Mouse (Mus musculus): Measurements from ENCODE around the gene Edn1.

The Edn1 gene

DNA sequence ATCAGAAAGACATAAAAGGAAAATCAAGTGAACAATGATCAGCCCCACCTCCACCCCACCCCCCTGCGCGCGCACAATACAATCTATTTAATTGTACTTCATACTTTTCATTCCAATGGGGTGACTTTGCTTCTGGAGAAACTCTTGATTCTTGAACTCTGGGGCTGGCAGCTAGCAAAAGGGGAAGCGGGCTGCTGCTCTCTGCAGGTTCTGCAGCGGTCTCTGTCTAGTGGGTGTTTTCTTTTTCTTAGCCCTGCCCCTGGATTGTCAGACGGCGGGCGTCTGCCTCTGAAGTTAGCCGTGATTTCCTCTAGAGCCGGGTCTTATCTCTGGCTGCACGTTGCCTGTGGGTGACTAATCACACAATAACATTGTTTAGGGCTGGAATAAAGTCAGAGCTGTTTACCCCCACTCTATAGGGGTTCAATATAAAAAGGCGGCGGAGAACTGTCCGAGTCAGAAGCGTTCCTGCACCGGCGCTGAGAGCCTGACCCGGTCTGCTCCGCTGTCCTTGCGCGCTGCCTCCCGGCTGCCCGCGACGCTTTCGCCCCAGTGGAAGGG lies at the start of gene Edn1:
TSS of gene Edn1 (plus strand) at position 316 of the 561 bp plus-strand sequence.
- peak; percentile 42 for DNase-seq (ENCODE audit: low spot score)

- DNase-seq (ENCODE audit: low spot score), result no peak
Measured at GRCm38 (mm10) chr13:42253821-42254220, 47.5 kb upstream of the Edn1 start.

- no peak for DNase-seq (ENCODE audit: low spot score)
Measured at GRCm38 (mm10) chr13:42255105-42255504, 46.2 kb upstream of the Edn1 start.

DNA sequence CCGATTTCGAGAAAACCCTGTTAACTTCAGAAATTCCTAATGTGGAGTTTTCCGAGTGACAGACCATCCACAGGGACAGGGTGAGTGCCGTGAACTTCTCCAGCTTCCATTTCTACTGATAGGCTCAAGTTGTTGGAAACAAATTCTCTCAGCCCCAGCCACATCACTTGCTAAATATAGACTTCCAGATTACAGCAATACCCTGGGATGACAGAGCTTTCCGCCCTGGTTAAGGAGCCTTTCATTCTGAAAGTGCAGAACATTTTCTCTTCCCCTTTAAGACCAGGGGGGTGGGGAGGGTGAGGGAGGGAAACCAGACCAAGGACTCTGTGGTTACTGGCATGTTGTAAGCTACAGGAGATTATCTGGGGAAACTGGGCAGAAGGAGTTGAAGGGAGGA lies 42.9 kb upstream of the Edn1 start:
- peak; percentile 23 for DNase-seq (ENCODE audit: low spot score)

DNA sequence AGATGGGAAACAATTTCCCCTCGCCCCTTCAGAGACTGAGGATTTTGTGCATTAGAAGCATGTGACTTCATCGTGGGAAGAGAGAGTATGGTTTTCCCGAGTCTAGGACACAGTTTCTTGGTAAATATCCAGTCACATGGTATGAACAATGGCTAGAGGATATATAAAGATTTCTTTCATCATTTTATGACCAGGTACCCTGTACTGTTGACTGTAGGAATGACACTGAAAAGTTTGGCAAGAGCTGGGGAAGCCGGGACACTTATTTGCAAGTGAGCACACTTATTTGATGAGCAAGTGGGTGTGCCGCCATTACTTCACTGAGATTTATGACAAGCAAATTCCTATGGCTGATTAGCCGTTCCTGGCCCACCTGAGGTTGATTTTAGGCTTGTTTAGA lies 40.6 kb upstream of the Edn1 start:
- no peak for DNase-seq (ENCODE audit: low spot score)

GRCm38 (mm10) chr13:42270051-42270450 lies 31.2 kb upstream of the Edn1 start:
- no peak for DNase-seq (ENCODE audit: low spot score)

GRCm38 (mm10) chr13:42276774-42277454 lies 24.4 kb upstream of the Edn1 start:
- DNase-seq (ENCODE audit: low spot score), result no peak

GRCm38 (mm10) chr13:42277751-42278150 lies 23.5 kb upstream of the Edn1 start:
- DNase-seq (ENCODE audit: low spot score), result no peak

- DNase-seq (ENCODE audit: low spot score), result no peak
Measured at GRCm38 (mm10) chr13:42285896-42286295, 15.4 kb upstream of the Edn1 start.

DNA sequence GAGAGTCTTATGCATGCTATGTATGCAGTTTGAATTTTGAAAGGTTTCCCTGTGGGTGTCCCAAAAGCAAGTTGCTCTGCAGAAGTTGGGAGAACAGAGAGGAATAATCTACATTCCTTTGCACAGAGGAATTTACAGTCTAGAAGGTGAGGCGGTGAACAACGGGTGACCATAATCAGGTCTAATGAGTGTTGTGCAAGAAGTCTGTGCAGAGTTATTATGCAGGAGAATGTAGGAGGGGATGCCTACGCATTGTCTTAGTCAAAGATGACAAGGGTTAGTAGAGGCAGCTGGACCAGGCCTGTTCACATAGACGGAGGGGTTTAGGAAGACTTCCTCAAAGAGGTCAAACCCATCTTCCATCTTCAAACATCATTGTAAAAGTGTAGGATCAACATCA lies 14.5 kb upstream of the Edn1 start:
- no peak for DNase-seq (ENCODE audit: low spot score)

- no peak for DNase-seq (ENCODE audit: low spot score)
Measured at GRCm38 (mm10) chr13:42292593-42292992, 8.7 kb upstream of the Edn1 start.

GRCm38 (mm10) chr13:42298302-42298701 lies 3.0 kb upstream of the Edn1 start:
- no peak for DNase-seq (ENCODE audit: low spot score)

DNA sequence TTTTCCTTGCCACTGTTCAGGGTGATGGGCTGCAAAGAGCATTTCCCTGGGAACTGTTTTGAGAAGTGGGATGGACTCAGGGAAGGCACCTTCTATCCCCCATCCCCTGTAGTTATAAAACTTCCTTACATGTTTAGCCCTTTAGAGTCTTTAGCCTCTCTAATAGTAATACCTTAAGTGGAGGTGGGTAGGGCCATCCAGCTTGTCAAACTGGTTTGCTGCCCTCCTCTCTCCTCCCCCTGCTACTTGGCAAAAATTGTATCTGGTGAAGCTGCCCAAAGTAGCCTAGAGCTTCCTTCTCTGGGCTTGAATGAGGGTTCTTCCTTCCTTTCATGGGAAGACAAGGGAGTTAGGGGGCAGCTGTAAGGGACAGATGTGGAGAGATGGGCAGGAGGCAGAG lies 2.5 kb upstream of the Edn1 start:
- no peak for DNase-seq (ENCODE audit: low spot score)

- peak; percentile 83 for DNase-seq (ENCODE audit: low spot score)
Measured at GRCm38 (mm10) chr13:42300567-42300966, 709 bp upstream of the Edn1 start.

DNA sequence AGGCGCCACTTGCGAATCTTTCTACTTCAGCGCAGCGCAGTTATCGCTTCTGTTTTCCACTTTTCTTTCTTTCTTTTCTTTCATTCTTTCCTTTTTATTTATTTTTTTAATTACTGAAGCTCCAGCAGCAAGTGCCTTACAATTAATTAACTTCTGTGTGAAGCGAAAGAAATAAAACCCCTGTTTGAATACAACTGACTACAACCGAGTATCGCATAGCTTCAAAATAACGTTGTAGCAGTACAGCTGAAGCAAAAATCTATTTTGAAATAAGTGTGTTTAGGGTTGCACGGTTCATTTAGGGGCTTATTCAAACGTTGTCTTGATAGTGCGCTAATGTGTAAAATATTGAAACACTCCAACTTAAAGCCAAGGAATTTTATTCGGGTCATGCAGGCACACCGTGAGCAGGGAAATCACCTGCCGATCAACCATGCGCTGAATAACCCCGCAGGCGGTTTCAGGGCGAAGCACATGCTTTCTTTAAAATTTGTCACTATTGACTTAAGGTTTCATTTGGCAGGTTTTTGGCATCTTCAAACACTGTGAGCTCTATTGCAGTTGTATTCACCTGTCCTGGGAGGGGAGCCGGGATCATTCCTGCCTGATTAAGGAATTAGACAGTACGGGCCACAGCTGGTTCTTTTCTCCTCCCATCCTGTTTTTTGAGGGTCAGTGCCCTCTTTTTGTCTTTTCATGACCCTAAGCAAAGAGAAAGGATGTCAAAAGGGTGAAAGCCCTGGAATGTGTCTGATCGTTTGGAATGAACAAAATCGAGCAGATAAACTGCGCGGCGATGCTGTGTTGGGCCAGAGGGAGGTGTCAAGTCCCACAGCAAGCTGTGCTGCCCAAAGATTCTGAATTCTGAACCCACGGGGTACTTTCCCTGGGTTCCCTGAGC lies 935 bp downstream of the Edn1 start:
- no peak for DNase-seq (ENCODE audit: low spot score)

- DNase-seq (ENCODE audit: low spot score), result no peak
Measured at GRCm38 (mm10) chr13:42303180-42303929, 2.1 kb downstream of the Edn1 start.

DNA sequence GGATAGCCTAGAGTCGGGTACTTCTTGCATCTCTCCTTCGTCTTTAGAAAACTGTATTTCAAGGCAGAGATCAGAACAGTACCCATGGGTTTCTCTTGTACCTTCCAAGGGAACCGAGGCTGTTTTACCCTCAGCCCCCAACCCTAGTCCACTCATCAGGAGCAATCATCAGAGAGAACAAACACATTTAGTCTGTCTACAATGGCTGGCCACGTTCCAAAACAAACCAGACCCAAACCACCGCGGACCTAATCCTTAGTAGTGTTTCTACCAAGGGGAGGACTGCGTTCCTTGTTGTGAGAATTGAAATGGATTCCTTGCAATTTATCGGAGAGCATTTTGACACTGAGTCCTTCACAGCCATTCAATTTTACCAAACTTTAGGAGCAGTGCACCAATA lies 2.9 kb downstream of the Edn1 start:
- DNase-seq (ENCODE audit: low spot score), result no peak

- no peak for DNase-seq (ENCODE audit: low spot score)
Measured at GRCm38 (mm10) chr13:42306870-42307800, 5.9 kb downstream of the Edn1 start.

DNA sequence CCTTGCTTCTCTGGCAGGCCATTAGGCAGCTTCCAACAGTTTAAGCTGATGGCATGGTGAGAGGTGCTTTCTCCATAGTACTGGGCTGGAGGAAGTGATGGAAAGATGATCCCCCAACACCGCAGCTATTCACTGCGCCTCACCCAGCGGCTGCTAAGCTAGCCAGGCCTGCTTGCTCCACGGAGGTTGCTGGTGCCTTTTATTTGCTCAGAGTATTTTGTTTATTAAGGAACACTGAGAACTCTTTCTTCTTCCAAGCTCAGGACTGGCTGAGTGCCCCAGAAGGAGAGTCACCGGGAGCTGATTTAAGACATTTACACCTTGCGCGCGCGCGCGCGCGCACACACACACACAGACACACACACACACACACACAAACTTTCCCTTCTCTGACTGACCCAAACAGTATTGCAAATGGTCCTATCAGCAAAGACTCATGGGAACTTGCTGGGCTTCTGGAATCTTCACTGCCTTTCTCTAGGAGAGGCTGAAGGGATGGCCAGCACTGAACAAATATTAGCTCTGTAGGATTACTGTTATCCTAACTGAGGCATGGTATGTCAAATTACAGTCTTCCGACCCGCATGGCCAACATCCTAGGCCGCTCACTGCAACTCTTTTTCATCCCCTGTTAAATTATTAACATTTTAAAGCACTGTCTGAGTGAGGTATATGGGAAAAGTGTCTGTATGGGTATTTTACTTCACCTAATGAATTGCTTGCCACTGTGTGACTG lies 7.3 kb downstream of the Edn1 start:
- no peak for DNase-seq (ENCODE audit: low spot score)

DNA sequence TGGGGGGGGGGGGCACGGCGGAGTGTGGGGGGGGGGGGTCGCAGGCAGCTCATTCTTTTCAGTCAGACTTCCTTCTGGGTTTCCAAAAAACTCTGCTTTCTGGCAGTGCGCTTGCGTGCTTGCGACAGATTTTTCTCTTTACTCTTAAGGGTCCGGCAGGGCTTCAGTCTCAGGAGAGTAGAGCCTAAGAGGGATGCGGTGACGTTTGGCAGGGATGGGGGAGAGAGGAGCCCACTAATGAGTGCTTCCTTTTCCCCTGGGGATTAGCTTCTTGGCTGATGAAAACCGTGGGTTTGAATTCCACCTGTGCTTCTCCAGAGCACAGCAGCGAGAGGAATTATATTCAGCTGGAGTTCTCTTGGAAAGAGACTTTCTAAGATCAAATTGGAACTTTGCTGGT lies 8.5 kb downstream of the Edn1 start:
- DNase-seq (ENCODE audit: low spot score), result no peak

GRCm38 (mm10) chr13:42315628-42316027 lies 14.4 kb downstream of the Edn1 start:
- DNase-seq (ENCODE audit: low spot score), result no peak

All from layer of hippocampus, adult 11-12 months (tissue).